Mouse (Mus musculus) liver, embryonic 14.5 days (tissue): ENCODE results near the gene 2810408A11Rik.

Experiments used
- CTCF ChIP-seq: IDR thresholded peaks from 2 replicates; pipeline ENCODE4 v1.5.1; 2016; ENCODE audit warnings: antibody characterized with exemption, low read depth, control low read depth
- EP300 ChIP-seq: IDR thresholded peaks from 2 replicates; pipeline ENCODE4 v1.6.1; 2016; ENCODE audit warnings: antibody characterized with exemption, low read depth

DNA sequence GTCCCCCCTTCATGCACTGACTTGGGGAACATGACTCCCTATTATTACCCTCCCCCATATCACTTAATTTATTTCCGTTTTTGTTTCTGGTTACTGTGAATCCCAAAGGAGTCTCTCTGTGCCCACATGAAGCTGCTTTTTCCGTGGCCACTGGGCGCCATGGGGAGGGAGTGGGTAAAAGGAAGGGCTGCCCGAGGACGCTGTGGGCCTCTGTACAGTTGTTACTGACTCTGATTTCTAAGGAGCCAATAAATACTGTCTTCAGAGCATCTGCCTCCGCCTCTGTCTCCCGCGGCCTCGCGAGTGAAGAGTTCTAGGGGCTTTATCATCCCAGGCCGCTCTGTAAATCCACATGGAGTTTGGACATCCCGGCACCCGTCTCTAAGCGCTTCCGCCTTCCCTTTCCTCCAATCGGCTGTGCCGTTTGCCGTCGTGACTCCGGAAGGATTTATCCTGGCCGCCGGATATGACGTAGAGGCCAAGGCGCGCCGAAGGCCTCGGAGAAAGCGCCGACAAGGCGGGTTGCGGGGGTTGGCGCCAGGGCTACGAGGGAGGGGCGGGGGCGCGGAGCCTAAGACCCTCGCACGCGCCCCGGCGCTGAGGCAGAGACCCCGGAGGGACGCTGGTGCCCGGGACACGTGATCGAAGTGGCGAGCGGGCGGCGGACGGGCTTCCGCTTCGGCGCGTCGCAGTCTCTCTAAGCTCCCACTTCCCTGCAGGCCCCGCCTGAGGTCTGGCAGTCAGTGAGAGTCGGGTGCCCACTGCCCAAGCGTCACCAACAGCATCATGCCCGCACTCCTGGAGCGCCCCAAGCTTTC lies 13.0 kb upstream of the 2810408A11Rik start, which contains the start of gene Gps2:
- no peak; the same call in 1 of the 2 replicates for TF ChIP-seq CTCF
- peak; percentile 49; the same call in 1 of the 2 replicates for TF ChIP-seq EP300
